Mouse (Mus musculus): Measurements from ENCODE around the gene Trpc7.

DNA sequence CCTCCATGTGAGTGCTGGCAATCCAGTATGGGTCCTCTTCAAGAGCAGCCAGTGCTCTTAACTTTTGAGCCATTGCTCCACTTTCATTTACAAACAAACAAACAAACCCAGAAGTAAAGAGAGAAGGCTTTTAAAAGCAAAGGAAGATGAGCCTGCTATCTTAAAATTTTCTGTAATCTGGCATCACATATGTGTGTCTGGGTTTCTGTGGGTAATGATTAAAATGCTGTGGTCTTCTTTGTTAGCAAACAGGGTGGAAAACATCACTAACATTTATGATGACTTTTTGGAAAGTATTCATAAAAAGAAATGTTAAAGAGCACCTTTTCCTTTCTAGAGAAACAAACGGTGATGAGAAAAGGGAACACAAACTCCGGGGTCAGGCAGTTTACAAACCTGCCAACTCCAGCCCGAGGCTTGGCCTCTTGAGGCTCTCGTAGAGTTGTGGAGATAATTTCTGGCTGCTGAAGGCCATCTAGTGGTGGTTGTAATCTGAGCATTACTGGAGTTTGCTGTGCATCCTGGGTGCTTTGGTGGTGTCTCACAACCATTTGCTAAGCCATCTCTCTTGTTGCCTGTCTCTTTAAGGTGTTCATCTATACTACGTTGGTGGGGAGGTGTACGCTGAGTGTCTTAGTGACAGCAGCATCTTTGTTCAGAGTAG is 160.4 kb downstream of the Trpc7 start:
- TF ChIP-seq CTCF (IDR thresholded peaks at IDR 0.05; ENCODE audit: control insufficient read depth, insufficient read depth, low read length) (no peak), POLR2A (IDR thresholded peaks at IDR 0.05; ENCODE audit: borderline replicate concordance, control insufficient read depth, low read depth, low read length) (no peak)

Measured in bone marrow, adult 2 months (tissue).